Mouse (Mus musculus): ENCODE results near the gene Ctrb1. TPM values are rescaled to one million over a fixed set of nuclear protein-coding genes. Genes with fewer than 3 reads are reported as not detected.

Gene Ctrb1
- total RNA-seq (2015; ENCODE audit: low replicate concordance) (not detected in 2 replicates), total RNA-seq (2017; ENCODE audit: low replicate concordance) (not detected in 2 replicates)

DNA sequence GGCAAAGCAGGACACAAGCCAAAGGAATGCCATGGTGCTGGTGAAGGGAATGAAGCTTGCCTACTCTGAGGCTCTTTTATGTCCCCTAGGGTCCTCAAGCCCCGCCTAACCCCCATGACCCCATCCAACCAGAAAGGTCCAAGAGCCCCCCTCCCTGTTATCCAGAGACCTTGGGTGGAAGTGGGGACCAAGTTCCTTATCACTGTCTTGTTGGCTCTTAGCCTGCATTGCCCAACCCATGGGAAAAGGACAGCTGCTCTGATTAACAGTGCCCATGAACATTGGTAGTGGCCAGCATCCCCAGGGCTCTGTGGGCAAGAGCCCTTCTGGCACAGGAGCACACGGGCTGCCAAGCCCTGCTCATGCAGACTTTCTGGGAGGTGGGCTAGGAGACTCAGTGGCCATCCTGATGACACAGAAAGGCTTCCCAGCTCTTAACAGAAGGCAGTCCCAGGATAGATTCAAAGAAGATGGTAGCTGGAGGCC lies at the start of gene Ctrb1:
TSS of gene Ctrb1 (minus strand) at position 51 of the 486 bp plus-strand sequence.
- ATAC-seq (replicated peaks; ENCODE audit: low FRiP score, poor library complexity, severe bottlenecking), result no peak

GRCm38 (mm10) chr8:111740301-111740711 lies 49.5 kb upstream of the Ctrb1 start:
- no peak for ATAC-seq (replicated peaks; ENCODE audit: low FRiP score, poor library complexity, severe bottlenecking)

GRCm38 (mm10) chr8:111739604-111740003 lies 48.8 kb upstream of the Ctrb1 start:
- no peak for ATAC-seq (replicated peaks; ENCODE audit: low FRiP score, poor library complexity, severe bottlenecking)

- ATAC-seq (replicated peaks; ENCODE audit: low FRiP score, poor library complexity, severe bottlenecking), result no peak
Observed at GRCm38 (mm10) chr8:111738867-111739266, 48.1 kb upstream of the Ctrb1 start.

DNA sequence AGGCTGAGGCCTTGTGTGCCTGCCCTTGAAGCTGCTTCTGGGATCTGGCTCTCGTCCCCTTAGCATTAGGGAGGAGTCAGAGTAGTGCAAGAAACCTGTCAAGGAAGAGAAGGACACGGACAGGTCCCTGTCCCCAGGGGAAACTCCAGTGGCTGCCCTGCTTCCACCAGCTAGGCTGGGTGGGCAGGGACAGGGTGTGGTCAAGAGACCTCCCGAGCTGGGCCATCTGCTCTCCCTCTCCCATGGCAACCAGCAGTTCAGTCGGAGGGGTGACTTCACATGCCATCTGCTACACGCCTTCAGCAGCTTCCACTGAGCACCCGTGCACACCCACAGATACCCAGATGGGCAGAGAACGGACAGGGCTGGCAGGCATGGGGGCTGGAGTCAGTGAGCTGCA lies 45.5 kb upstream of the Ctrb1 start:
- ATAC-seq (replicated peaks; ENCODE audit: low FRiP score, poor library complexity, severe bottlenecking), result no peak

DNA sequence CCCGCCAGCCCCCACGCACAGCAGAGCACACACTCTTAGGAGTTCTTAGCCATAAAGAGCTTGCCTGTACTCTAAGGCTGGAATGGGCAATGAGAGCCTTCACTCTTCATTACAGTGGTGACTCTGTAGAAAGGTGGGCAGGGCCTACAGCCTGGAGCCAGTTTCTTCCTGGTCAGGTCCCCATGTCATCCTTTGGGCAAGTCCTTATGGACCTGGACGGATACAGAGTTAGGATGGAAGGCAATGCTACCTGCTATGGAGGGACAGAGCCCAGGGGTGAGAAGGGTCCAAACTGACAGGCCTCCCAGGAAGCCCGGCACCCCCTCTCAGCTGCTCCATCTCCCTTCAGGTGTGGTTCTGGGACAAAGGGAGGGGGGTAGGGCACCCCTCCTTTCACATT lies 45.0 kb upstream of the Ctrb1 start:
- ATAC-seq (replicated peaks; ENCODE audit: low FRiP score, poor library complexity, severe bottlenecking), result no peak

GRCm38 (mm10) chr8:111735335-111735761 lies 44.5 kb upstream of the Ctrb1 start:
- no peak for ATAC-seq (replicated peaks; ENCODE audit: low FRiP score, poor library complexity, severe bottlenecking)

GRCm38 (mm10) chr8:111734244-111734960 lies 43.6 kb upstream of the Ctrb1 start:
- ATAC-seq (replicated peaks; ENCODE audit: low FRiP score, poor library complexity, severe bottlenecking), result no peak

DNA sequence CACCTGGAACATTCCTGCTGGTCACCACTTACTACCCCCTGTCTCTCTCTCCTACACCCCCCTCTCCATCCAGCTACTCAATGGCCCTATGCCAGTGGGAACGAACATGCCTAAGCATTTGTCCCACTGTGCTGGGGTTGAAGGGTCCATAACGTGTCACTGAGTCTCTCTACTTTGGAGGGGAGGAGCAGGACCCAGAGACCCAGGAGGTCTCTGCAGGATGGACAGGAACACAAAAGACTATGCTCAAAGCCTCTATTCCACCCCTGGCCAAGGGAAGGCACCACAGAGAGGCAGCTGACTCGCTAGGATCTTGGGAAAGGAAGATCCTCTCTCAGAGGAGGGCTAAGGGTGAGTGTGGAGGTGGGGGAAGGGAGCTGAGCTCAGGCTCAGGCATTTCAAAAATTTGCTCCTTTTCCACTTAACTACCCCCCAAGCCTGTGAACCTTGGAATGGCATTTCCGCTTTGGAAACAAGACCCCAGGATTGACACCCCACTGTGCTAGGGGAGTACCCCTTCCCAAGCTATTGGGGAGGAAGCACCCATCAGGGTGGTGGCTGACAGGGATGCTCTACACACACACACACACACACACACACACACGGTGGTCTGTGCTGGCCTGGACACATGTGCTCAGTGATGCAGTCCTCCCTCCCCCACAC lies 42.9 kb upstream of the Ctrb1 start:
- no peak for ATAC-seq (replicated peaks; ENCODE audit: low FRiP score, poor library complexity, severe bottlenecking)

GRCm38 (mm10) chr8:111732406-111733085 lies 41.7 kb upstream of the Ctrb1 start:
- ATAC-seq (replicated peaks; ENCODE audit: low FRiP score, poor library complexity, severe bottlenecking), result no peak

DNA sequence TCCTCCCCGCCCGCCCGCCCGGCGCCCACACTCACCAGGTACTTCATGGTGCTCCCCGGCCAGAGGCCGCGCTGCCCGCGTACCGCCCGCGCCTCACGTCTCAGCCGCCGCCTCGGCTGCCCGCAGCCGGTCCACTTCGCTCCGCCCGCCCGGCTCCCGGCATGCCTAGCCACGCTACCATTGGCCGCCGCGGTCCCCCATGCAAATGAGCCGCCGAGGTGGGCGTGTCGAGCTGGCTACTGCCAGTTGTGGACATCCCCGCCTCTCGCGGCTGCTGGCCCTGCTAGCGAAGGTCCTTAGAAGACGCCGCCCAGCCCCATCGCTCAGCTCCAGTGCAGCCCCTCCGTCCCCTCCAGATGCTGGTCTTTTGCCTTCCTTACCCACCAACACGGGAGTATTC lies 41.2 kb upstream of the Ctrb1 start:
- peak; percentile 88 for ATAC-seq (replicated peaks; ENCODE audit: low FRiP score, poor library complexity, severe bottlenecking)

DNA sequence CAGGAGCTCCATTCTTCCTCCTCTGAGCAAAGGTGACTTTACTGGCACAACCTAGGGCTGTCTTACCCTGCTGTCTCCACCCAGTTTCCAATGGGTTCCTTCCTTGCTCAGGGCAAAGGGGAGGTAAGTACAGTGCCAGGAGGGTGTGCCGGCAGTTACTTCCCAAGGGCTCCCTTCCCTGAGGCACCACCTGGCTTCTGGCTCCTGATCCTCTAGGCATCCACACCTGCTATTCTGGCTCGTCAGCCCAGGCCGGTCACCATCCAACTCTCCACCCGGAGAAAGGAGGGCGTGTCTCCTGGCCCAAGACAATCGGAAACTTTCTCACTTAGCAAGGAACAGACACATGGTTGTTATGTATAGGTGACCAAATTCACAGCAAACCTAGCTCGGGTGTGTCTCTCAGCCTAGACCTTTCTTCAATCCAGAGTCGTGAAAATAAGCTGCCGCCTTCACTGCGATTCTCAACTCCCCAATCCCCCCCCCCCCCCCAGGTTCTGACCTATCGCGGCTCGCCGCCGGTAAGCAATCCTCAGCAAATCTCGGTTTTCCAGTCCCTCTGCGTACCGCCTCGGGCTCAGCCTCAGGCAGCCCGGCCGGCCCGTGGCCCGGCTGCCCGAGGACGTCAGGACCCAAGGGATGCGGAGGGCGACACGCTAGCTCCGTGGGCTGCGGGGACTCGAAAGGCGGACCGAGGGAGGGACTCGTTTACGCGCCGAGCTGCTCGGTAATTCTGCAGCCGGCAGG lies 40.6 kb upstream of the Ctrb1 start:
- ATAC-seq (replicated peaks; ENCODE audit: low FRiP score, poor library complexity, severe bottlenecking), result no peak

DNA sequence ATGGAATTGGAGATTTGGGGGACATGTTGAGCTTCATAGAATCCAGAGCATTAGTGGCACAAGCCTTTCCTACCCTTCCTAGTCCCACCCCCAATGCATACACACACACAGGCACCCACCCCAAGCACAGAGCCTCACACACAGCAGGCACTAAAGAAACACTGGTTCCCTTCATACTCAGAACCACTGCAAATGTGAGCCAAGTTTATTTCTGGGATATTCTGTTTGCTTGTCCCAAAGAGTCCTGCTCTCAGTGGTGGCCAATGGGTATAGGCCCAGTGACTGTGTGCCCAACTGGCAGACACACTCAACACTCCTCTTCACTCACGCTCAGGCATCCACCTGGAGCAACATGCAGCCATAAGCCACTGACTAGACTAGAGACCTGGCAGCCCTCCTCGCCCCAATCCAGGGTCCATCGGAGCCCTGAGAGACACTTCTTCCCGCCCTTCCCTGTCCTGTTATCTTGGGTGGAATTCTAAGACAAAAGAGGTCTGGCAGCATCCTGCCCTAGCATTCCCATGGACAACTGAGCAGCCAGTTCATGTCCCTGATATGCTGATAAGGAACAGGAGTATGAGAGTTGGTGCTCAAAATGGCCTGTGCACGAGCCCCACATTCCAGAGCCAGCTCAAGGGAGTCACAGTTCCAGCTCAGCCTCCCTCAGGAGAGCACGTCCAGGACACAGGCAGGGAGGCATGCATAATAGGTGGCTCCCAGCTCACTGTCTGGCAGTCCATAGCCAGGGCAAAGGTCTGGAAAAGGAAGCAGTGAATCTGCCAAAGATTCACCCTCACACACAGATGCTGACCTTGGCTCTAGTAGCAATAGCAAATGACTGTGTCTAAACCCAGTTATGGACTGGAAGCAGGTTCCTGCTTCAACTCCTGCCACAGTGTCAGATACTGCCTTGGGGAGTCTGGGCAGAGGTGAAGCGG lies 38.7 kb upstream of the Ctrb1 start:
- no peak for ATAC-seq (replicated peaks; ENCODE audit: low FRiP score, poor library complexity, severe bottlenecking)

GRCm38 (mm10) chr8:111728481-111728880 lies 37.7 kb upstream of the Ctrb1 start:
- ATAC-seq (replicated peaks; ENCODE audit: low FRiP score, poor library complexity, severe bottlenecking), result no peak

DNA sequence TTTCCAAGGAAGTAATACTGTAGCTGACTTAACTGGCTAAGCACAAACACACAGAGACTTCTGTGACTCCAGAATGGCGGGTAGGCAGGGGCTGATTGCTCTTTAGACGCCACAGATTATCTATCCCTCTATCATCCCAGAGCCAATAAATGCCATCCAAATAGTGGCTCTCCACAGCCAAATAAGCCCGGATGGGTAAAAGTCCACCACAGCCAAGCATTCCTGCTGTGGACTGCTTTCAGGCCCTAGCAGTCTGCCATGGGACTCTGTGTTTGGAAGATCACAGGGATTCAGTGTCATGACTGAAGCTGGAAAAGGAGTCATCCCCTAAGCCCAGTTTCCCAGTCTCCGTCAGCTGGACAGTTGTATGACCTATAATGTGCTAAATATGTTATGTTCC lies 36.7 kb upstream of the Ctrb1 start:
- ATAC-seq (replicated peaks; ENCODE audit: low FRiP score, poor library complexity, severe bottlenecking), result no peak

GRCm38 (mm10) chr8:111726102-111726900 lies 35.5 kb upstream of the Ctrb1 start:
- no peak for ATAC-seq (replicated peaks; ENCODE audit: low FRiP score, poor library complexity, severe bottlenecking)

DNA sequence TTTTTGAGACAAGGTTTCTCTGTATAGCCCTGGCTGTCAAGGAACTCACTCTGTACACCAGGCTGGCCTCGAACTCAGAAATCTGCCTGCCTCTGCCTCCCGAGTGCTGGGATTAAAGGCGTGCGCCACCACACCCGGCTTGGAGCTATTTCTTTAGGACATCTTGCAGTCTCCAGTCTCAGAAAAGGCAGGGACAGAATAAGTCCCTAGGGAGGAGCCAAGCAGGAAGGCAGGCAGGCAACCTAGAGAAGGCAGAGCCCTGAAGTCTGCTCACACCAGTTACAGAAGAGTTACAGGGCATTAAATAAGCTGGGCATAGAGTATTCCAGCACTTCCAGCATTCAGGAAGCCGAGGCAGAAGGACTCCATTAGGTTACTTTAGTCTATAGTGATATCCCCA lies 34.5 kb upstream of the Ctrb1 start:
- ATAC-seq (replicated peaks; ENCODE audit: low FRiP score, poor library complexity, severe bottlenecking), result no peak

DNA sequence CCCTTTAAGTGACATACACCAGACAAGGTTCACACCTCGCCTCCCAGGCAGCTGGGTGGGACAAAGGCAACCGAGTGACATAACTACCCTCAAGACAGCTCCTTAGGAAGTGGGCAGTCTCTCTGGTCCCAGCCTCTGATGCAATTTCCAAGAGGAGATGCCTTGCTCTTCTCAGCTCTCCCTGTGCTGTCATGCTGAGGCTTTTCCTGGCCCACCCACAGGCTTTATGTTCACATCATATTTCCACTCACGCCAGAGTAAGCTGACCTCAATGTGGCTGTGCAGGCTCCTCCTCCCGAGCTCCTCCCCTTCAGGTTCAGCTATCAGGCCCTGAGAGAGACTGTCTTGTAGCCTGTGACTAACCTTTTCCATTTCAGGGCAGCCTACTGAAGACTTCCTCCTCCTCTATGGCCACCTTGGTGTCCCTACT lies 29.3 kb upstream of the Ctrb1 start:
- no peak for ATAC-seq (replicated peaks; ENCODE audit: low FRiP score, poor library complexity, severe bottlenecking)
